Mouse (Mus musculus) heart, postnatal 10 days (tissue): ENCODE results near the gene Olfr67. TPM values are rescaled to one million over a fixed set of nuclear protein-coding genes. Genes with fewer than 3 reads are reported as not detected.
"Not testable (repeated sequence)": the region's sequence is repeated elsewhere in the genome, so short reads cannot be mapped to it uniquely, and the experiment has no call there.

Experiments used
- DNase-seq, 2 experiments: peaks; one replicate each; pipeline ENCODE4 v3.0.0; 2021
- intact Hi-C: fragments of 180-260 bp; cut with DNase I; formaldehyde crosslinking; loops from one replicate; pipeline ENCODE4 v1.15.1; 2025
- total RNA-seq, 2 experiments: library from RNA; stranded (reverse); gene quantifications; 2 replicates each; pipeline ENCODE4 v1.2.3; 2021

Gene Olfr67
- total RNA-seq, 2 experiments from 2014 or later: not detected

DNA sequence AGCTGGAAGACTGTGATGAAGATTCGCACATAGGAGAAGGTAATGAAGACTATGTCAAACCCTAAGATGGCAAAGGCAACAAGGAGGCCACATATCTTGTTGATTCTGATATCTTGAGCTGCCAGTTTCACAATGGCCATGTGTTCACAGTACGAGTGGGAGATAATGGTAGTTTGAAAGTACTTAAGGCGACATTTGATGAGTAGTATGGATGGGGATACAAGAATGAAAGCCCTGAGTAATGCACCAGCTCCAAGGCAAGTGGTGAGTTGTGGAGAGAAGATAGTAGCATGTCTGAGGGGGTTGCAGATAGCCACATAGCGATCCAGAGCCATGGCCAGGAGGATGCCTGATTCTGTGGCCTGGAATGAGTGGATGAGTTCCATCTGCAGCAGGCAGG lies 14.0 kb downstream of the Olfr67 start:
- DNase-seq, intact Hi-C loops: not testable (repeated sequence)

- intact Hi-C loops: no loop called here
Measured at GRCm38 (mm10) chr7:103771494-103771893, 20.1 kb downstream of the Olfr67 start, which contains the start of gene Olfr69. Gene Olfr69 (minus strand): TSS chr7:103771594.

GRCm38 (mm10) chr7:103767687-103768086 lies 23.9 kb downstream of the Olfr67 start:
- DNase-seq, intact Hi-C loops: not testable (repeated sequence)

More at GRCm38 (mm10) chr7:103771494-103771893, 20.1 kb downstream of the Olfr67 start, which contains the start of gene Olfr69:
- DNase-seq: no peak

- intact Hi-C loops, DNase-seq: not testable (repeated sequence)
Measured at GRCm38 (mm10) chr7:103762212-103762611, 29.4 kb downstream of the Olfr67 start.

DNA sequence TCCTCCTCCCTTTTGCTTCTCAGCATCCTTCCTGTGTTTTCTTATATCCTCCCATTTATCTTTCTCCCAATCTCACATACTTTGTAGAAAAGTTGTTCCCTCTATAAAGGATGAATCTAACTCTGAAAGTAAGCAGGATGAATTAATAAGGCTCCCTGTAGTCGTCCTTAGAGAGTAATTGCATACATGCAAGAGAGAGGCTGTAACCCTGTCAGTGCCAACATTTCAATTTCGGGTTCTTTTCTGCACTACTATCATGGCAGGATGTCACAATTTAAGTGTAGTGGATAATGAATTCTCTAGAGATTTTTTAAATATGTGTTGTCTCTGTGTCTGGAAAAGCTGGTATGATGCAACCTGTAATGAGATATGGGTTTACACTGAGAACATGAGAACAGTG lies 34.4 kb downstream of the Olfr67 start, which contains the start of gene Olfr630:
TSS of gene Olfr630 (minus strand) at position 101 of the 400 bp plus-strand sequence.
- intact Hi-C loops: no loop called here
- DNase-seq: no peak

DNA sequence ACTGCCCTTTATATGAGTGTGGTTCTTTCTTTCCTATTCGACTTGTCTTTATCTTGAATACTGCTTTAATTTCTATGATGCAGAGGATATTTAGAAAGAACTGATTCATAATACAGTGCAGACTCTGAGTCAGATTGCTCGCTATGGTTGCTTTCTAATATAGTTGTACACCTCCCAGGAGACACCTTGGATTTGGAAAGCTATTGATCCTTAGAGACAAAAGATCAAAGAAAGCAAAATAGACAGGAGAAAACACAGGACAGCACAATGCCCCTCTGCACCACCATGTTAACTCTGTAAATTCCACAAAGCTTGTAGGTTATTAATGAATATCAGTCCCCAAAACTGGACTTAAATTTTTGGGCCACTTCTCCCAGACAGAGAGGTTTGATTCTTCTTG lies 46.8 kb downstream of the Olfr67 start, which contains the start of gene Olfr629:
TSS of gene Olfr629 (minus strand) at position 101 of the 400 bp plus-strand sequence.
- intact Hi-C loops: no loop called here
- no peak for DNase-seq

Other genes with a start within 250 kb of the Olfr67 start
- gene Olfr612, start 249.1 kb downstream of the Olfr67 start, total RNA-seq: not detected
- gene Olfr613, start 243.7 kb downstream of the Olfr67 start, total RNA-seq: not detected
- gene Olfr615, start 235.7 kb downstream of the Olfr67 start, total RNA-seq: not detected
- not detected for gene Olfr616, start 222.7 kb downstream of the Olfr67 start, total RNA-seq
- gene Olfr617, start 218.8 kb downstream of the Olfr67 start, total RNA-seq: not detected
- gene Olfr618, start 201.7 kb downstream of the Olfr67 start, total RNA-seq: not detected
- gene Olfr619, start 191.2 kb downstream of the Olfr67 start, total RNA-seq: not detected
- gene Olfr620, start 179.3 kb downstream of the Olfr67 start, total RNA-seq: not detected
- gene Olfr622, start 149.1 kb downstream of the Olfr67 start, total RNA-seq: not detected
- gene Olfr623, start 128.1 kb downstream of the Olfr67 start, total RNA-seq: not detected
- gene Olfr624, start 120.6 kb downstream of the Olfr67 start, total RNA-seq: not detected
- not detected for gene Olfr625-ps1, start 109.1 kb downstream of the Olfr67 start, total RNA-seq
- not detected for gene Olfr243, start 77.2 kb downstream of the Olfr67 start, total RNA-seq
- not detected for gene Olfr628, start 61.4 kb downstream of the Olfr67 start, total RNA-seq
- not detected for gene Olfr629, start 46.9 kb downstream of the Olfr67 start, total RNA-seq
- not detected for gene Olfr630, start 34.5 kb downstream of the Olfr67 start, total RNA-seq
- not detected for gene Olfr69, start 20.2 kb downstream of the Olfr67 start, total RNA-seq
- gene Olfr68, start 12.1 kb downstream of the Olfr67 start, total RNA-seq: not detected
- 1,000 to 10,000 TPM in 1 of 2 experiments, 100 to 1,000 TPM in 1; 560 to 1,219 TPM for gene Hbb-bt, start 22.2 kb upstream of the Olfr67 start, total RNA-seq
- gene Hbb-bs, start 36.3 kb upstream of the Olfr67 start, total RNA-seq: 1,000 to 10,000 TPM; 4,406 to 9,811 TPM
- not detected for gene Hbb-bh2, start 48.7 kb upstream of the Olfr67 start, total RNA-seq
- not detected for gene Hbb-bh1, start 51.3 kb upstream of the Olfr67 start, total RNA-seq
- gene Hbb-y, start 61.4 kb upstream of the Olfr67 start, total RNA-seq: not detected
- not detected for gene Olfr66, start 94.4 kb upstream of the Olfr67 start, total RNA-seq
- not detected for gene Olfr64, start 102.7 kb upstream of the Olfr67 start, total RNA-seq
- gene Olfr65, start 111.7 kb upstream of the Olfr67 start, total RNA-seq: not detected
- not detected for gene Olfr631, start 137.0 kb upstream of the Olfr67 start, total RNA-seq
- gene Olfr632, start 142.5 kb upstream of the Olfr67 start, total RNA-seq: not detected
- gene Olfr633, start 152.6 kb upstream of the Olfr67 start, total RNA-seq: not detected
- gene Olfr635, start 179.3 kb upstream of the Olfr67 start, total RNA-seq: not detected
- gene Olfr638, start 206.9 kb upstream of the Olfr67 start, total RNA-seq: not detected
- gene Olfr639, start 225.5 kb upstream of the Olfr67 start, total RNA-seq: not detected
- gene Olfr640, start 233.8 kb upstream of the Olfr67 start, total RNA-seq: not detected
- not detected for gene Olfr641, start 243.6 kb upstream of the Olfr67 start, total RNA-seq